Mouse (Mus musculus) CH12.LX (cell line): ENCODE measurements at regions not wholly inside any gene's neighbourhood (a gene's known extent, or its start where the extent isn't known, plus 50 kb on each side); places are given as distances from the start of the nearest gene placed in this dataset.

Source experiments
- DNase-seq: peaks from one replicate; pipeline ENCODE4 v3.0.0-alpha.2; 2013; ENCODE audit errors: extremely low read depth
- H3K27ac ChIP-seq: 2 replicates; pipeline ENCODE4 v1.5.1; 2012; ENCODE audit warnings: low read depth, mild to moderate bottlenecking, control low read depth, moderate library complexity; ENCODE audit not compliant: insufficient read depth
- H3K27me3 ChIP-seq: replicated peaks from 2 replicates; pipeline ENCODE3; 2012; ENCODE audit warnings: inconsistent platforms
- H3K36me3 ChIP-seq, 2 experiments: replicated peaks in 1 of 2; 2 replicates each; pipeline versions ENCODE3 to v1.6.1; 2012; ENCODE audit warnings: inconsistent platforms in 1 of 2, low read length in 1 of 2, mild to moderate bottlenecking in 1 of 2, mixed read lengths in 1 of 2, moderate library complexity in 1 of 2; ENCODE audit not compliant: control insufficient read depth in 1 of 2, insufficient read depth in 1 of 2
- H3K4me1 ChIP-seq, 2 experiments: 2 replicates each; pipeline ENCODE4 v1.6.1; 2012; ENCODE audit warnings: inconsistent platforms in 1 of 2, moderate library complexity in 1 of 2; ENCODE audit not compliant: insufficient read depth in 2 of 2, control insufficient read depth in 1 of 2
- H3K4me2 ChIP-seq: 2 replicates; pipeline ENCODE4 v1.6.1; 2012; ENCODE audit warnings: low read depth, mild to moderate bottlenecking, control low read depth; ENCODE audit not compliant: poor library complexity, insufficient read depth, severe bottlenecking
- H3K4me3 ChIP-seq, 3 experiments: fragments of 150-350 bp in 1 of 3; sonication (generic) in 1 of 3; replicated peaks in 1 of 3; 2 replicates each; pipeline versions ENCODE3 to v1.5.1; 2011 to 2012; ENCODE audit warnings: low read depth in 2 of 3, low read length in 2 of 3, mild to moderate bottlenecking in 2 of 3, moderate library complexity in 2 of 3, control low read depth in 1 of 3, improper control_type of control experiment in 1 of 3, inconsistent platforms in 1 of 3, mixed read lengths in 1 of 3; ENCODE audit not compliant: poor library complexity in 1 of 3
- H3K79me2 ChIP-seq: replicated peaks from 2 replicates; pipeline ENCODE4 v1.6.1; 2012; ENCODE audit warnings: mild to moderate bottlenecking, moderate library complexity; ENCODE audit not compliant: control insufficient read depth, poor library complexity, insufficient read depth, severe bottlenecking; ENCODE audit errors: extremely low read depth
- H3K9ac ChIP-seq: 2 replicates; pipeline ENCODE4 v1.6.1; 2012; ENCODE audit warnings: low read depth, mild to moderate bottlenecking, control low read depth, moderate library complexity; ENCODE audit not compliant: insufficient read depth
- H3K9me3 ChIP-seq: replicated peaks from 2 replicates; pipeline ENCODE3; 2012; ENCODE audit warnings: low read length, inconsistent platforms, mixed read lengths
- CHD2 ChIP-seq: IDR thresholded peaks from 2 replicates; pipeline ENCODE4 v1.6.1; 2011; ENCODE audit warnings: low read length, improper control_type of control experiment
- CTCF ChIP-seq, 2 experiments: IDR thresholded peaks in 1 of 2; conservative IDR thresholded peaks in 1 of 2; 2 replicates each; pipeline ENCODE4 v1.5.1; 2011 to 2012; ENCODE audit warnings: low read depth in 2 of 2, low read length in 2 of 2, improper control_type of control experiment in 1 of 2, inconsistent platforms in 1 of 2, mild to moderate bottlenecking in 1 of 2, moderate library complexity in 1 of 2
- E2F4 ChIP-seq: IDR thresholded peaks from 2 replicates; pipeline ENCODE4 v1.6.1; 2011; ENCODE audit warnings: low read depth, low read length, improper control_type of control experiment; ENCODE audit not compliant: insufficient replicate concordance
- EP300 ChIP-seq: IDR thresholded peaks from 2 replicates; pipeline ENCODE4 v1.6.1; 2011; ENCODE audit warnings: low read length, improper control_type of control experiment
- JUND ChIP-seq: conservative IDR thresholded peaks from 2 replicates; pipeline ENCODE4 v1.6.1; 2011; ENCODE audit warnings: low read depth, low read length, improper control_type of control experiment
- KAT2A ChIP-seq: IDR thresholded peaks from 2 replicates; pipeline ENCODE4 v1.6.1; 2012; ENCODE audit warnings: low read length, improper control_type of control experiment, inconsistent platforms; ENCODE audit not compliant: insufficient replicate concordance
- MXI1 ChIP-seq: IDR thresholded peaks from 2 replicates; pipeline ENCODE4 v1.6.1; 2011; ENCODE audit warnings: mild to moderate bottlenecking, low read depth, low read length, improper control_type of control experiment
- MYC ChIP-seq: IDR thresholded peaks from 2 replicates; pipeline ENCODE4 v1.6.1; 2011; ENCODE audit warnings: low read depth, mild to moderate bottlenecking, improper control_type of control experiment, low read length
- NRF1 ChIP-seq: IDR thresholded peaks from 2 replicates; pipeline ENCODE4 v1.6.1; 2014; ENCODE audit warnings: low read depth, mild to moderate bottlenecking, inconsistent platforms, low read length, improper control_type of control experiment, moderate library complexity
- RAD21 ChIP-seq: IDR thresholded peaks from 2 replicates; pipeline ENCODE4 v1.6.1; 2011; ENCODE audit warnings: low read depth, mild to moderate bottlenecking, low read length, improper control_type of control experiment, moderate library complexity
- SIN3A ChIP-seq: IDR thresholded peaks from 2 replicates; pipeline ENCODE4 v1.6.1; 2012; ENCODE audit warnings: low read length, improper control_type of control experiment, inconsistent platforms
- TBP ChIP-seq: conservative IDR thresholded peaks from 2 replicates; pipeline ENCODE4 v1.6.1; 2011; ENCODE audit warnings: low read depth, low read length, improper control_type of control experiment
- TCF12 ChIP-seq: IDR thresholded peaks from 2 replicates; pipeline ENCODE4 v1.6.1; 2014; ENCODE audit warnings: low read depth, mild to moderate bottlenecking, inconsistent platforms, low read length, improper control_type of control experiment
- UBTF ChIP-seq: IDR thresholded peaks from 2 replicates; pipeline ENCODE4 v1.6.1; 2012; ENCODE audit warnings: low read depth, mild to moderate bottlenecking, inconsistent platforms, low read length, improper control_type of control experiment, moderate library complexity
- USF1 ChIP-seq: IDR thresholded peaks from 2 replicates; pipeline ENCODE4 v1.6.1; 2014; ENCODE audit warnings: low read depth, mild to moderate bottlenecking, inconsistent platforms, low read length, improper control_type of control experiment
- ZC3H11A ChIP-seq: IDR thresholded peaks from 2 replicates; pipeline ENCODE4 v1.6.1; 2012; ENCODE audit warnings: low read depth, mild to moderate bottlenecking, inconsistent platforms, low read length, improper control_type of control experiment
- ZMIZ1 ChIP-seq: IDR thresholded peaks from 2 replicates; pipeline ENCODE4 v1.6.1; 2012; ENCODE audit warnings: low read depth, mild to moderate bottlenecking, inconsistent platforms, low read length, improper control_type of control experiment
- ZNF384 ChIP-seq: IDR thresholded peaks from 2 replicates; pipeline ENCODE4 v1.6.1; 2012; ENCODE audit warnings: low read depth, low read length, improper control_type of control experiment, inconsistent platforms
- dilution Hi-C: fragments of 300-500 bp; cut with MboI; formaldehyde crosslinking; loops from 2 replicates; pipeline ENCODE4 v1.14.3; 2020; ENCODE audit warnings: low sequenced_read_pairs; ENCODE audit not compliant: extremely low pct_unique_long_range_greater_than_20kb, extremely low pct_ligation_motif_present
- in situ Hi-C: fragments of 300-500 bp; cut with MboI; formaldehyde crosslinking; loops from 3 replicates; pipeline ENCODE4 v1.14.3; 2019; ENCODE audit warnings: low sequenced_read_pairs, low pct_ligation_motif_present, low pct_unique_long_range_greater_than_20kb, mixed read lengths

GRCm38 (mm10) chr1:126928186-126928585 lies 97.6 kb upstream of the Nckap5 start:
- H3K36me3 ChIP-seq = no peaks in the 10 kb centered on the region
- no peak overlapping the region for H3K4me2 ChIP-seq
- no peaks in the 10 kb centered on the region for H3K4me1 ChIP-seq
- no peak for DNase-seq
- no peak overlapping the region for H3K9ac ChIP-seq
- in situ Hi-C loops (no loop called here), dilution Hi-C loops (no loop called here)
- H3K27me3 ChIP-seq = peaks cover 78% of the 10 kb centered on the region
- no peak for TF ChIP-seq ZMIZ1
- TF ChIP-seq KAT2A = no peak
- no peak for TF ChIP-seq RAD21
- no peak for TF ChIP-seq CTCF (conservative IDR thresholded peaks at IDR 0.05 in 1 of 2, IDR thresholded peaks at IDR 0.05 in 1 of 2; ENCODE audit: low read depth in 2 of 2, low read length in 2 of 2)
- TF ChIP-seq MXI1 = no peak
- no peak for TF ChIP-seq UBTF
- TF ChIP-seq ZC3H11A = no peak
- no peak for TF ChIP-seq JUND
- TF ChIP-seq CHD2 = no peak
- no peak for TF ChIP-seq ZNF384
- no peaks in the 10 kb centered on the region for H3K9me3 ChIP-seq
- H3K79me2 ChIP-seq = no peaks in the 10 kb centered on the region
- H3K27ac ChIP-seq = no peak overlapping the region
- H3K4me3 ChIP-seq = no peak overlapping the region

DNA sequence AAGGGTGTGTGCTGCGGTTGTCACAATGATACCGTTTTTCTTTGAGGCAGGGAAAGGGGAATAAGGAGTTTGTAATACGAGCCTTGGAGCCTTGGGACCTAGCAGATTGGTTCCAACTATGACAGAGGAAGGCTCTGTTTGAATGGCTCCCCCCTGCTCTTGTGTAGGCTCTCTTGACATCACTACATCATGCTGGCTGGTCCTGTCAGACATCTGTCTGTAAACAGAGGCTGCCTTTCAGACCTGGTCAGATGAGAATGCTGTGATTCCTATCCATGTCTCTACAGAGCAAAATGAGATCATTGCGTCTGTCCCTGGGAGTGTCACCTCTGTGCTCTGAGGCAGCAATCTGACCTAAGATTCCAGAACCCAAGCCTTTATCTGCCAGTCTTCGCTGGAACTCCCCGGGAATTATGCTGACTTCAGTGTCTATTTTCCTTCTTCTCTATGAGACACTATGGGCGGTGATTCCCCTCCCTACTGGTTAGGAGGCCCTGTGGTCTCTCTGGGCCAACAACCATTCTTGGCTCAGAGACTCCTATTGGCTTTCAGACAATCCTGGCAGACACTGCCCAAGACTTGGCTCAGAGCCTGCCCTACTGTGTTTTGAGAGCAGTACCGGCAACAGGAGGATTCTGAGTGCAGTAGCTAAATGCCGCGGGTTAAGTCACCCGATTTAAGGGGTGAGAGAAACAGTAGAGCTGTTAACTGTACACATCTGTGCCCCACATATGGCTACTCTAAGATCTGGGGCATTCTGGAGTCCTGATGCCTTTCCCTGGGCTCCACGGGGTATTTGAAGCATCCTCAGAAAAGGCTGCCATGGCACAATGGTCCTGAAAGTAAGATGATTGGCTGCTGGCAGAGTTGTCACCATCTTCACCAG lies 94.8 kb upstream of the Nckap5 start:
- no peaks in the 10 kb centered on the region for H3K79me2 ChIP-seq
- no peaks in the 10 kb centered on the region for H3K4me1 ChIP-seq
- no peak overlapping the region for H3K4me3 ChIP-seq
- no peak overlapping the region for H3K9ac ChIP-seq
- H3K9me3 ChIP-seq = no peaks in the 10 kb centered on the region
- H3K4me2 ChIP-seq = no peak overlapping the region
- dilution Hi-C loops = no loop called here
- no peaks in the 10 kb centered on the region for H3K36me3 ChIP-seq
- H3K27ac ChIP-seq = no peak overlapping the region
- in situ Hi-C loops = no loop called here
- H3K27me3 ChIP-seq = peaks cover 77% of the 10 kb centered on the region
- DNase-seq = no peak
- no peak for TF ChIP-seq MYC
- no peak for TF ChIP-seq CTCF (conservative IDR thresholded peaks at IDR 0.05 in 1 of 2, IDR thresholded peaks at IDR 0.05 in 1 of 2; ENCODE audit: low read depth in 2 of 2, low read length in 2 of 2)
- TF ChIP-seq TBP = no peak
- no peak for TF ChIP-seq TCF12
- no peak for TF ChIP-seq UBTF
- TF ChIP-seq E2F4 = no peak
- no peak for TF ChIP-seq USF1
- TF ChIP-seq NRF1 = no peak
- no peak for TF ChIP-seq SIN3A
- no peak for TF ChIP-seq KAT2A
- no peak for TF ChIP-seq CHD2
- no peak for TF ChIP-seq EP300
- TF ChIP-seq, all 38 proteins: peak for 0
